Mouse (Mus musculus): ENCODE measurements around the gene Bcl2a1a.
"Not testable (repeated sequence)": the region's sequence is repeated elsewhere in the genome, so short reads cannot be mapped to it uniquely, and the experiment has no call there.

DNA sequence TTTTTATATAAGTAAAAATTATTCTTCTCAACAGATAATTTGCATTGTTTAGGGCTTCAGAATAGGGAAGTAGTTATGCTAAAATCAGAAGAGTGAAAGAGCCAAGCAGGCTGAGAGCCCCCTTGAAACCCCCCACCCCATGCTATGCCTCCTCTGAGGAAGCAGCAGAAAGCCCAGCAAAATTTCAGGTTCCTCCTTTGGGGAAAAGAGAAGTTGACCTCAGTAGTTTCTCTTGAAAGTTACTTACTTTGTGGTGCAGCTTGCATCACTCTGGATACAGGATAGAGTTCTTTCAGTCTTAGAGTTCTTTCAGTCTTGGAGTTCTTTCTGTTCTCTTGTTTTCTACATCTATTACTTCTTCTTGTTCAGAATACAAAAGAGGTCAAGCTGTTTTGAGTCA lies 3.5 kb upstream of the Bcl2a1a start:
- TF ChIP-seq POLR2A (IDR thresholded peaks at IDR 0.05; ENCODE audit: borderline replicate concordance, extremely low read depth, insufficient read depth, insufficient read length, poor library complexity, severe bottlenecking); CTCF (IDR thresholded peaks at IDR 0.05; ENCODE audit: borderline replicate concordance, extremely low read depth, insufficient read depth, insufficient read length): not testable (repeated sequence)

All from brain, embryonic 14.5 days (tissue).